Comparison of ENCODE assay signal across 11 mouse cellular contexts in genomic region chr11:119297996-119298395, GRCm38 (mm10). TPM values are rescaled to one million over a fixed set of nuclear protein-coding genes. Genes with fewer than 3 reads are reported as not detected.
DNase-seq lines count a peak whose midpoint lies in the region; ATAC-seq and TF ChIP-seq lines count a peak whose summit lies in the region.
"Had no signal": no experiment of that assay in that cellular context is flagged by ENCODE, and none has a peak within 500 bp of the region (broad histone marks: within the 10 kb centered on the region; RNA-seq: fewer than 3 reads in every experiment).

No protein-coding gene starts in this region.

- H3K27ac ChIP-seq in kidney, embryonic 15.5 days: no peak overlapping the region
- no peak overlapping the region for H3K27ac ChIP-seq in hindbrain, postnatal 0 days
- no peak overlapping the region for H3K27ac ChIP-seq in neural tube, embryonic 13.5 days (replicated peaks)

- 80% methylated on average over 6 of the region's 6 CpGs for WGBS in kidney, embryonic 15.5 days
- 87% methylated on average over 6 of the region's 6 CpGs for WGBS in hindbrain, postnatal 0 days
- WGBS in neural tube, embryonic 13.5 days: 85% methylated on average over 6 of the region's 6 CpGs

- no peaks in the 10 kb centered on the region for H3K9me3 ChIP-seq in kidney, embryonic 15.5 days (replicated peaks)
- no peaks in the 10 kb centered on the region for H3K9me3 ChIP-seq in hindbrain, postnatal 0 days (ENCODE audit: low read length)
- no peaks in the 10 kb centered on the region for H3K9me3 ChIP-seq in neural tube, embryonic 13.5 days

- H3K4me1 ChIP-seq in kidney, embryonic 15.5 days: peaks cover 20% of the 10 kb centered on the region
- H3K4me1 ChIP-seq in hindbrain, postnatal 0 days (ENCODE audit: insufficient read depth, low read length): peaks cover 5% of the 10 kb centered on the region
- H3K4me1 ChIP-seq in neural tube, embryonic 13.5 days (replicated peaks): peaks cover 29% of the 10 kb centered on the region

- H3K4me3 ChIP-seq in kidney, embryonic 15.5 days (replicated peaks): peak overlapping the region; percentile 99; the same call in 1 of the 2 replicates
- no peak overlapping the region for H3K4me3 ChIP-seq in hindbrain, postnatal 0 days (ENCODE audit: low read length)
- 0 out of 2 replicates have a peak overlapping the region, but pooled peaks have one; percentile 6 for H3K4me3 ChIP-seq in neural tube, embryonic 13.5 days

- TF ChIP-seq CTCF in hindbrain, postnatal 0 days (IDR thresholded peaks at IDR 0.05; ENCODE audit: low read depth): no peak

- peak overlapping the region; percentile 93; the same call in 1 of the 2 replicates for H3K4me2 ChIP-seq in kidney, embryonic 15.5 days
- peak overlapping the region; percentile 93; the same call in 1 of the 2 replicates for H3K4me2 ChIP-seq in hindbrain, postnatal 0 days (ENCODE audit: low read depth, low read length)
- peak overlapping the region; percentile 93 for H3K4me2 ChIP-seq in neural tube, embryonic 13.5 days

- no peak for ATAC-seq in kidney, embryonic 15.5 days (replicated peaks; ENCODE audit: low FRiP score)
- ATAC-seq in hindbrain, postnatal 0 days: no peak
- ATAC-seq in neural tube, embryonic 13.5 days (ENCODE audit: low read depth): no peak

- DNase-seq in kidney, postnatal 36 days: no peak
- peak; percentile 31 for DNase-seq in ZHBTc4 (ENCODE audit: low read depth, low spot score)
- DNase-seq in hindbrain, postnatal 0 days (ENCODE audit: low spot score): no peak
- DNase-seq in right cerebral cortex, postnatal 25 days: no peak
- DNase-seq in layer of hippocampus, adult 18-20 months (ENCODE audit: low spot score in 2 of 2): no peak
- no peak for DNase-seq in testis, postnatal 10 days (ENCODE audit: low spot score)
- DNase-seq: adrenal gland, postnatal 10 days; gastrocnemius, postnatal 36 days had no signal

- H3K27me3 ChIP-seq in kidney, embryonic 15.5 days: no peaks in the 10 kb centered on the region
- no peaks in the 10 kb centered on the region for H3K27me3 ChIP-seq in hindbrain, postnatal 0 days (ENCODE audit: insufficient read depth, low read length)
- H3K27me3 ChIP-seq in neural tube, embryonic 13.5 days: no peaks in the 10 kb centered on the region

- no peak overlapping the region for H3K9ac ChIP-seq in kidney, embryonic 15.5 days
- H3K9ac ChIP-seq in hindbrain, postnatal 0 days (replicated peaks; ENCODE audit: low read length): no peak overlapping the region
- 0 out of 2 replicates have a peak overlapping the region, but pooled peaks have one; percentile 95 for H3K9ac ChIP-seq in neural tube, embryonic 13.5 days

- H3K36me3 ChIP-seq in kidney, embryonic 15.5 days: peaks cover 53% of the 10 kb centered on the region
- H3K36me3 ChIP-seq in hindbrain, postnatal 0 days (ENCODE audit: insufficient read depth, low read length): peaks cover 32% of the 10 kb centered on the region
- H3K36me3 ChIP-seq in neural tube, embryonic 13.5 days: peaks cover 51% of the 10 kb centered on the region

RNA-seq across cellular contexts. Expression of gene Eif4a3, which starts 1.9 kb away (rescaled TPM):
- polyA plus RNA-seq in kidney, embryonic 15.5 days (2015; fragmentation: Nextera tagmentation; extraction: Ambion mirVana): 383 and 393 TPM in 2 replicates
- total RNA-seq in hindbrain, postnatal 0 days (2014; rRNA removed): 144 and 154 TPM in 2 replicates
- 248 and 258 TPM in 2 replicates for polyA plus RNA-seq in hindbrain, postnatal 0 days (2015; fragmentation: Nextera tagmentation; extraction: Ambion mirVana)
- 260 and 263 TPM in 2 replicates for polyA plus RNA-seq in neural tube, embryonic 13.5 days (2015; fragmentation: Nextera tagmentation; extraction: Ambion mirVana)
- 10 to 100 TPM; 92.8 to 97.8 TPM for total RNA-seq in layer of hippocampus, adult 18-20 months (2021)

RNA-seq across cellular contexts. Expression of gene Card14, which starts 9.6 kb away (rescaled TPM):
- 0.23 and 0.46 TPM in 2 replicates for polyA plus RNA-seq in kidney, embryonic 15.5 days (2015; fragmentation: Nextera tagmentation; extraction: Ambion mirVana)
- total RNA-seq in hindbrain, postnatal 0 days (2014; rRNA removed): 1.7 and 1.9 TPM in 2 replicates
- 0.72 and 0.81 TPM in 2 replicates for polyA plus RNA-seq in hindbrain, postnatal 0 days (2015; fragmentation: Nextera tagmentation; extraction: Ambion mirVana)
- 0.17 and 0.23 TPM in 2 replicates for polyA plus RNA-seq in neural tube, embryonic 13.5 days (2015; fragmentation: Nextera tagmentation; extraction: Ambion mirVana)
- total RNA-seq in layer of hippocampus, adult 18-20 months (2021): under 1 TPM; 0.36 to 0.47 TPM
- polyA plus RNA-seq: neural tube, embryonic 11.5 days had no signal

RNA-seq across cellular contexts. Expression of gene Gaa, which starts 30.3 kb away (rescaled TPM):
- 53.9 and 64.8 TPM in 2 replicates for polyA plus RNA-seq in kidney, embryonic 15.5 days (2015; fragmentation: Nextera tagmentation; extraction: Ambion mirVana)
- 223 and 230 TPM in 2 replicates for total RNA-seq in hindbrain, postnatal 0 days (2014; rRNA removed)
- 123 and 128 TPM in 2 replicates for polyA plus RNA-seq in hindbrain, postnatal 0 days (2015; fragmentation: Nextera tagmentation; extraction: Ambion mirVana)
- 58.0 and 62.5 TPM in 2 replicates for polyA plus RNA-seq in neural tube, embryonic 13.5 days (2015; fragmentation: Nextera tagmentation; extraction: Ambion mirVana)
- total RNA-seq in layer of hippocampus, adult 18-20 months (2021): 100 to 1,000 TPM; 347 to 355 TPM

RNA-seq across cellular contexts. Expression of gene Sgsh, which starts 57.3 kb away (rescaled TPM):
- 6.6 and 8.9 TPM in 2 replicates for polyA plus RNA-seq in kidney, embryonic 15.5 days (2015; fragmentation: Nextera tagmentation; extraction: Ambion mirVana)
- 4.8 and 8.5 TPM in 2 replicates for total RNA-seq in hindbrain, postnatal 0 days (2014; rRNA removed)
- 5.0 and 6.2 TPM in 2 replicates for polyA plus RNA-seq in hindbrain, postnatal 0 days (2015; fragmentation: Nextera tagmentation; extraction: Ambion mirVana)
- polyA plus RNA-seq in neural tube, embryonic 13.5 days (2015; fragmentation: Nextera tagmentation; extraction: Ambion mirVana): 5.6 and 5.7 TPM in 2 replicates
- total RNA-seq in layer of hippocampus, adult 18-20 months (2021): 1 to 10 TPM; 5.2 to 6.1 TPM

RNA-seq across cellular contexts. Expression of gene Slc26a11, which starts 57.4 kb away (rescaled TPM):
- 8.7 and 10.8 TPM in 2 replicates for polyA plus RNA-seq in kidney, embryonic 15.5 days (2015; fragmentation: Nextera tagmentation; extraction: Ambion mirVana)
- 6.7 and 9.6 TPM in 2 replicates for total RNA-seq in hindbrain, postnatal 0 days (2014; rRNA removed)
- polyA plus RNA-seq in hindbrain, postnatal 0 days (2015; fragmentation: Nextera tagmentation; extraction: Ambion mirVana): 5.4 and 5.7 TPM in 2 replicates
- 4.3 and 5.3 TPM in 2 replicates for polyA plus RNA-seq in neural tube, embryonic 13.5 days (2015; fragmentation: Nextera tagmentation; extraction: Ambion mirVana)
- 1 to 10 TPM; 5.8 to 6.1 TPM for total RNA-seq in layer of hippocampus, adult 18-20 months (2021)
